Mouse (Mus musculus) heart, postnatal 0 days (tissue): ENCODE results near the gene Timm13. TPM values are rescaled to one million over a fixed set of nuclear protein-coding genes. Genes with fewer than 3 reads are reported as not detected.

ENCODE experiments used
- ATAC-seq: fragments of 200-750 bp; cut with Nextera tagmentation; 2 replicates; pipeline ENCODE4 v1.8.0; 2017; ENCODE audit warnings: low read depth, moderate number of reproducible peaks, moderate library complexity; ENCODE audit not compliant: insufficient read depth
- DNase-seq: peaks from one replicate; pipeline ENCODE4 v3.0.0-alpha.2; 2016; ENCODE audit warnings: low spot score
- H3K27ac ChIP-seq: fragments of 300-500 bp; sonication (generic); 2 replicates; pipeline ENCODE4 v1.5.1; 2014; ENCODE audit warnings: low read depth, mild to moderate bottlenecking
- H3K27me3 ChIP-seq: fragments of 300-500 bp; sonication (generic); 2 replicates; pipeline ENCODE4 v1.6.1; 2014; ENCODE audit warnings: low read length, mixed read lengths; ENCODE audit not compliant: control insufficient read depth, insufficient read depth
- H3K36me3 ChIP-seq: fragments of 300-500 bp; sonication (generic); replicated peaks from 2 replicates; pipeline ENCODE4 v1.6.1; 2014; ENCODE audit warnings: low read length, mixed read lengths; ENCODE audit not compliant: control insufficient read depth, insufficient read depth
- H3K4me1 ChIP-seq: fragments of 300-500 bp; sonication (generic); 2 replicates; pipeline ENCODE4 v1.6.1; 2014; ENCODE audit warnings: antibody characterized with exemption; ENCODE audit not compliant: control insufficient read depth, insufficient read depth
- H3K4me2 ChIP-seq: fragments of 300-500 bp; sonication (generic); 2 replicates; pipeline ENCODE4 v1.6.1; 2014; ENCODE audit warnings: low read depth, mild to moderate bottlenecking, low read length, moderate library complexity
- H3K4me3 ChIP-seq: fragments of 300-500 bp; sonication (generic); 2 replicates; pipeline ENCODE4 v1.5.1; 2014; ENCODE audit warnings: low read depth, low read length
- H3K9ac ChIP-seq: fragments of 300-500 bp; sonication (generic); replicated peaks from 2 replicates; pipeline ENCODE4 v1.6.1; 2014; ENCODE audit warnings: low read depth, low read length, mixed read lengths
- H3K9me3 ChIP-seq: fragments of 300-500 bp; sonication (generic); replicated peaks from 2 replicates; pipeline ENCODE4 v1.6.1; 2016; ENCODE audit warnings: low read length; ENCODE audit not compliant: control insufficient read depth
- CTCF ChIP-seq: IDR thresholded peaks from 2 replicates; pipeline ENCODE4 v1.5.1; 2016; ENCODE audit warnings: antibody characterized with exemption, control low read depth, low read depth
- EP300 ChIP-seq: IDR thresholded peaks from 2 replicates; pipeline ENCODE4 v1.6.1; 2016; ENCODE audit warnings: antibody characterized with exemption, low read depth
- WGBS: fragments of 180-500 bp; shearing (Covaris S2); extraction: QIAGEN DNeasy Blood & Tissue Kit; methylation state at CpG from one replicate; pipeline ENCODE4 v1.1.7; 2014; 5-methylcytosine and 5-hydroxymethylcytosine counted together
- polyA plus RNA-seq: library from polyadenylated mRNA; unstranded; fragments of >200 nt; fragmentation: Nextera tagmentation; extraction: Ambion mirVana; gene quantifications from 2 replicates; pipeline ENCODE4 v1.2.1, GENCODE M21; 2015
- total RNA-seq: library from RNA; depleted of rRNA; stranded (reverse); fragments of >200 nt; gene quantifications from 2 replicates; pipeline ENCODE4 v1.2.3, GENCODE M21; 2014; ENCODE audit warnings: low replicate concordance

The Timm13 gene
- total and polyA plus RNA-seq, 2 experiments from 2014 or later = 256 to 355 TPM

DNA sequence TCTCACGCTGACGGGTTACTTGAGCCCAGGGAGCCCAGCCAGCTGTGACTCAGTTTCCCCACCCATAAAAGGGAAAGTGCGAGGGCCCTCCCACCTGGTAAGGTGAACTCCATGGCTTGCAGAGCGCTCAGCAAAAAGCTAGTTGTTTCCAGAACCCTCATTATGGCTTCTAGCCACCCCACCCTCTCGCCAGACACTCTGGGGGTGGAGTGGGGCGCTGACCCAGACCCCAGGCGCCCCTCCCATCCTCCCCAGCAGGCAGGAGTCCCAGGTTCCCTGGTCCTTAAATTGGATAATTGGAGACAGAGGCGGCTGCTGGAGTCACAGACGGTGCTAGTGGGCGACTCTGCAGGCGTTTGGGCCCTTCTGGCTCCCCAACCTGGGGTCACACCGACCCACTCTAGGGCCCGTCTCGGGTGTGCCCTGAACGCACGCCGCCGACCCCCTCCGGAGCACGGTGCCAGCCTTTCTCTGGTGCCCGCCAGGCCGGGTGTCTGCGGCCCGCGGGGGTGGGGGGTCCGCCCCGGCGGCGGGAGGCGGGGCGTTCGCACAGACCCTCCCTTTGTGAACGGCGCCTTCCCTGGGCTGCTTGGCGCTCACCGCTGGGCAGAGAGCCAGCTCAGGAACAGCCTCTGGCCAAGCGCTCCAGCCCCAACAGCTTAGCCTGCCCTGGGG is 35.5 kb upstream of the Timm13 start:
- Histone ChIP-seq H3K27ac (0 out of 2 replicates have a peak overlapping the region, but pooled peaks have one; percentile 40), H3K9me3 (no peaks in the 10 kb centered on the region), H3K4me1 (peaks cover 82% of the 10 kb centered on the region), H3K27me3 (no peaks in the 10 kb centered on the region), H3K4me2 (peak overlapping the region; percentile 72), H3K9ac (peak overlapping the region; percentile 52; the same call in 1 of the 2 replicates), H3K4me3 (peak overlapping the region; percentile 43), H3K36me3 (no peaks in the 10 kb centered on the region)
- ATAC-seq (no peak), DNase-seq (peak; percentile 51)
- WGBS = 3% methylated on average over 37 of the region's 37 CpGs
- TF ChIP-seq EP300 (no peak), CTCF (no peak)

GRCm38 (mm10) chr10:80935698-80936097 is 34.9 kb upstream of the Timm13 start:
- H3K4me2 ChIP-seq = peak overlapping the region; percentile 72
- H3K27me3 ChIP-seq = no peaks in the 10 kb centered on the region
- 13% methylated on average over 17 of the region's 17 CpGs for WGBS
- DNase-seq = no peak
- ATAC-seq = no peak
- no peak for TF ChIP-seq CTCF
- TF ChIP-seq EP300 = no peak
- H3K9me3 ChIP-seq = no peaks in the 10 kb centered on the region
- 0 out of 2 replicates have a peak overlapping the region, but pooled peaks have one; percentile 40 for H3K27ac ChIP-seq
- H3K9ac ChIP-seq = no peak overlapping the region
- H3K36me3 ChIP-seq = no peaks in the 10 kb centered on the region
- no peak overlapping the region for H3K4me3 ChIP-seq
- H3K4me1 ChIP-seq = peaks cover 76% of the 10 kb centered on the region

GRCm38 (mm10) chr10:80935241-80935640 is 34.5 kb upstream of the Timm13 start:
- no peak overlapping the region for H3K9ac ChIP-seq
- peaks cover 72% of the 10 kb centered on the region for H3K4me1 ChIP-seq
- no peaks in the 10 kb centered on the region for H3K27me3 ChIP-seq
- H3K36me3 ChIP-seq = no peaks in the 10 kb centered on the region
- H3K4me2 ChIP-seq = peak overlapping the region; percentile 72; the same call in 1 of the 2 replicates
- WGBS = 41% methylated on average over 3 of the region's 3 CpGs
- TF ChIP-seq EP300 = no peak
- TF ChIP-seq CTCF = no peak
- no peaks in the 10 kb centered on the region for H3K9me3 ChIP-seq
- no peak for DNase-seq
- no peak overlapping the region for H3K4me3 ChIP-seq
- ATAC-seq = no peak
- no peak overlapping the region for H3K27ac ChIP-seq

DNA sequence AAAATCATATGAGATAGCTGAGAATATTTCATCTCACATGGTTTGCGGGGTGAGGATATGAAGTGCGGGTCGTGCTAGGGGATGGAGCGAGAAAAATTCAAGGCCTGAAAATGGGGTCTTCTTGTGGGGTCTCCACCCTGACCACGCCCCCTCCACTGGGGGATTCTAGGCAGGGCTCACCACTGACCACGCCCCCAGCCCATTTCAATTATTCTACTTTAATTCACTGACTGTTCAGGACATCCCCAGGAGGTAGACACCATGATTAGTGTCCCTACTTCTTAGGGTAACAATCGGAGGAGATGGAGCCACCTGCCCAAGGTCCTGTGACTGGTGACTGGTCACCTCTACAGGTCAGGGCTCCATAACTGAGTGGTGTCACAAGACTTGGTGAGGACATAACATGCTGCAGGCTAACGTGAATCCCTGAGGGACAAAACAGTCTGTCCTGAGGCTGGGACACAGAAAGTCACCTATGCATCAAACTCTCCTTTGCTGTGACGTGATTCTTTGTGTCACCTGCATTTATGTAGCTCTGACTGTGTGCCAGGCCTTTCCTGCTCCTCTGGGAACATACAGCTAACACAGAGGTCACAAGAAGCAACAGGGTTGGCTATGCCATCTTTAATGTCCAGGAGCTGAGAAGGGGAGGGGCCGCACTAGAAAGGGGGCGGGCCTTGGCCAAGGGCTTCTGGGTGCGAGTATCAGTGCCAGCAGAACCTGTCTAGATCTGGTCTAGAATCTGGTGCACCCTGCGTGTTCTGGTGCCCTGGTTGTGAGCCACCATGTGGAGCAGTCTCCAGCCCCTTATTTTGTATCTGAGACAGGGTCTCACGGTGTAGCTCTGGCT is 33.6 kb upstream of the Timm13 start:
- Histone ChIP-seq H3K4me2 (no peak overlapping the region), H3K9me3 (no peaks in the 10 kb centered on the region), H3K27me3 (no peaks in the 10 kb centered on the region), H3K36me3 (no peaks in the 10 kb centered on the region), H3K4me3 (no peak overlapping the region), H3K9ac (no peak overlapping the region), H3K27ac (no peak overlapping the region), H3K4me1 (peaks cover 65% of the 10 kb centered on the region)
- ATAC-seq = no peak
- 63% methylated on average over 14 of the region's 14 CpGs for WGBS
- TF ChIP-seq EP300 (no peak), CTCF (no peak)
- DNase-seq = no peak

GRCm38 (mm10) chr10:80933421-80933979 is 32.7 kb upstream of the Timm13 start:
- DNase-seq (no peak), ATAC-seq (no peak)
- TF ChIP-seq EP300 = no peak
- no peak for TF ChIP-seq CTCF
- WGBS = 6% methylated on average over 21 of the region's 21 CpGs
- no peak overlapping the region for H3K27ac ChIP-seq
- no peaks in the 10 kb centered on the region for H3K27me3 ChIP-seq
- peak overlapping the region; percentile 76 for H3K4me2 ChIP-seq
- no peaks in the 10 kb centered on the region for H3K9me3 ChIP-seq
- H3K9ac ChIP-seq = no peak overlapping the region
- no peaks in the 10 kb centered on the region for H3K36me3 ChIP-seq
- peak overlapping the region; percentile 66; the same call in 1 of the 2 replicates for H3K4me3 ChIP-seq
- H3K4me1 ChIP-seq = peaks cover 62% of the 10 kb centered on the region
